Mouse (Mus musculus): ENCODE measurements around the gene Enox1.

Gene Enox1

GRCm38 (mm10) chr14:77255201-77255600 lies 98.6 kb downstream of the Enox1 start:
- Histone ChIP-seq H3K9me3 (ENCODE audit: low read length) (no peaks in the 10 kb centered on the region), H3K36me3 (ENCODE audit: insufficient read depth, low read length) (no peaks in the 10 kb centered on the region), H3K4me3 (replicated peaks; ENCODE audit: low read length) (no peak overlapping the region), H3K27me3 (ENCODE audit: insufficient read depth, low read length) (no peaks in the 10 kb centered on the region), H3K4me1 (replicated peaks; ENCODE audit: low read depth, low read length) (peaks cover 34% of the 10 kb centered on the region)
- TF ChIP-seq POU5F1 (IDR thresholded peaks at IDR 0.05; ENCODE audit: borderline replicate concordance, low read length) (no peak), NANOG (IDR thresholded peaks at IDR 0.05; ENCODE audit: borderline replicate concordance, low read length) (no peak), CTCF (conservative IDR thresholded peaks at IDR 0.05; ENCODE audit: low read length) (no peak)

GRCm38 (mm10) chr14:77255711-77256110 lies 99.1 kb downstream of the Enox1 start:
- no peak overlapping the region for H3K4me3 ChIP-seq (replicated peaks; ENCODE audit: low read length)
- H3K27me3 ChIP-seq (ENCODE audit: insufficient read depth, low read length) = no peaks in the 10 kb centered on the region
- H3K4me1 ChIP-seq (replicated peaks; ENCODE audit: low read depth, low read length) = peaks cover 29% of the 10 kb centered on the region
- no peaks in the 10 kb centered on the region for H3K9me3 ChIP-seq (ENCODE audit: low read length)
- H3K36me3 ChIP-seq (ENCODE audit: insufficient read depth, low read length) = no peaks in the 10 kb centered on the region
- no peak for TF ChIP-seq CTCF (conservative IDR thresholded peaks at IDR 0.05; ENCODE audit: low read length)
- TF ChIP-seq NANOG (IDR thresholded peaks at IDR 0.05; ENCODE audit: borderline replicate concordance, low read length) = no peak
- TF ChIP-seq POU5F1 (IDR thresholded peaks at IDR 0.05; ENCODE audit: borderline replicate concordance, low read length) = no peak

- Histone ChIP-seq H3K4me3 (replicated peaks; ENCODE audit: low read length) (no peak overlapping the region), H3K9me3 (ENCODE audit: low read length) (no peaks in the 10 kb centered on the region), H3K36me3 (ENCODE audit: insufficient read depth, low read length) (no peaks in the 10 kb centered on the region), H3K4me1 (replicated peaks; ENCODE audit: low read depth, low read length) (peaks cover 30% of the 10 kb centered on the region), H3K27me3 (ENCODE audit: insufficient read depth, low read length) (peaks cover 5% of the 10 kb centered on the region)
- TF ChIP-seq CTCF (conservative IDR thresholded peaks at IDR 0.05; ENCODE audit: low read length) (no peak), NANOG (IDR thresholded peaks at IDR 0.05; ENCODE audit: borderline replicate concordance, low read length) (no peak), POU5F1 (IDR thresholded peaks at IDR 0.05; ENCODE audit: borderline replicate concordance, low read length) (no peak)
Measured at GRCm38 (mm10) chr14:77256943-77257342, 100.4 kb downstream of the Enox1 start.

GRCm38 (mm10) chr14:77257461-77257860 lies 100.9 kb downstream of the Enox1 start:
- H3K27me3 ChIP-seq (ENCODE audit: insufficient read depth, low read length) = peaks cover 8% of the 10 kb centered on the region
- no peak overlapping the region for H3K4me3 ChIP-seq (replicated peaks; ENCODE audit: low read length)
- TF ChIP-seq NANOG (IDR thresholded peaks at IDR 0.05; ENCODE audit: borderline replicate concordance, low read length) = no peak
- H3K9me3 ChIP-seq (ENCODE audit: low read length) = no peaks in the 10 kb centered on the region
- peaks cover 31% of the 10 kb centered on the region for H3K4me1 ChIP-seq (replicated peaks; ENCODE audit: low read depth, low read length)
- no peaks in the 10 kb centered on the region for H3K36me3 ChIP-seq (ENCODE audit: insufficient read depth, low read length)

- no peak overlapping the region for H3K4me3 ChIP-seq (replicated peaks; ENCODE audit: low read length)
- no peaks in the 10 kb centered on the region for H3K9me3 ChIP-seq (ENCODE audit: low read length)
- no peak for TF ChIP-seq CTCF (conservative IDR thresholded peaks at IDR 0.05; ENCODE audit: low read length)
- TF ChIP-seq POU5F1 (IDR thresholded peaks at IDR 0.05; ENCODE audit: borderline replicate concordance, low read length) = no peak
- no peak for TF ChIP-seq NANOG (IDR thresholded peaks at IDR 0.05; ENCODE audit: borderline replicate concordance, low read length)
- no peaks in the 10 kb centered on the region for H3K36me3 ChIP-seq (ENCODE audit: insufficient read depth, low read length)
- peaks cover 32% of the 10 kb centered on the region for H3K4me1 ChIP-seq (replicated peaks; ENCODE audit: low read depth, low read length)
- peaks cover 10% of the 10 kb centered on the region for H3K27me3 ChIP-seq (ENCODE audit: insufficient read depth, low read length)
Measured at GRCm38 (mm10) chr14:77258186-77258585, 101.6 kb downstream of the Enox1 start.

- Histone ChIP-seq H3K9me3 (ENCODE audit: low read length) (no peaks in the 10 kb centered on the region), H3K36me3 (ENCODE audit: insufficient read depth, low read length) (no peaks in the 10 kb centered on the region), H3K4me1 (replicated peaks; ENCODE audit: low read depth, low read length) (peaks cover 42% of the 10 kb centered on the region), H3K27me3 (ENCODE audit: insufficient read depth, low read length) (peaks cover 10% of the 10 kb centered on the region), H3K4me3 (replicated peaks; ENCODE audit: low read length) (no peak overlapping the region)
- no peak for TF ChIP-seq CTCF (conservative IDR thresholded peaks at IDR 0.05; ENCODE audit: low read length)
- no peak for TF ChIP-seq NANOG (IDR thresholded peaks at IDR 0.05; ENCODE audit: borderline replicate concordance, low read length)
- TF ChIP-seq POU5F1 (IDR thresholded peaks at IDR 0.05; ENCODE audit: borderline replicate concordance, low read length) = no peak
Measured at GRCm38 (mm10) chr14:77259686-77260085, 103.1 kb downstream of the Enox1 start.

GRCm38 (mm10) chr14:77260107-77260506 lies 103.5 kb downstream of the Enox1 start:
- Histone ChIP-seq H3K36me3 (ENCODE audit: insufficient read depth, low read length) (no peaks in the 10 kb centered on the region), H3K27me3 (ENCODE audit: insufficient read depth, low read length) (peaks cover 10% of the 10 kb centered on the region), H3K9me3 (ENCODE audit: low read length) (no peaks in the 10 kb centered on the region), H3K4me1 (replicated peaks; ENCODE audit: low read depth, low read length) (peaks cover 46% of the 10 kb centered on the region), H3K4me3 (replicated peaks; ENCODE audit: low read length) (no peak overlapping the region)
- TF ChIP-seq CTCF (conservative IDR thresholded peaks at IDR 0.05; ENCODE audit: low read length) (no peak), POU5F1 (IDR thresholded peaks at IDR 0.05; ENCODE audit: borderline replicate concordance, low read length) (no peak), NANOG (IDR thresholded peaks at IDR 0.05; ENCODE audit: borderline replicate concordance, low read length) (no peak)

GRCm38 (mm10) chr14:77266805-77267771 lies 110.5 kb downstream of the Enox1 start:
- no peaks in the 10 kb centered on the region for H3K36me3 ChIP-seq (ENCODE audit: insufficient read depth, low read length)
- no peaks in the 10 kb centered on the region for H3K9me3 ChIP-seq (ENCODE audit: low read length)
- H3K4me1 ChIP-seq (replicated peaks; ENCODE audit: low read depth, low read length) = peaks cover 44% of the 10 kb centered on the region
- TF ChIP-seq NANOG (IDR thresholded peaks at IDR 0.05; ENCODE audit: borderline replicate concordance, low read length) = no peak
- H3K27me3 ChIP-seq (ENCODE audit: insufficient read depth, low read length) = peaks cover 15% of the 10 kb centered on the region
- H3K4me3 ChIP-seq (replicated peaks; ENCODE audit: low read length) = peak overlapping the region; percentile 20; the same call in 1 of the 2 replicates
